Mouse (Mus musculus) liver, embryonic 15.5 days (tissue): Measurements from ENCODE around the gene Anxa4. TPM values are rescaled to one million over a fixed set of nuclear protein-coding genes. Genes with fewer than 3 reads are reported as not detected.
A peak's percentile ranks its signal among the peaks of the same experiment; 100 is the strongest.

Source experiments
- ATAC-seq: fragments of 200-750 bp; cut with Nextera tagmentation; 2 replicates; pipeline ENCODE4 v1.8.0; 2017; ENCODE audit warnings: moderate number of reproducible peaks, mild to moderate bottlenecking, moderate library complexity; ENCODE audit not compliant: insufficient read depth
- H3K27ac ChIP-seq: fragments of 300-500 bp; sonication (generic); replicated peaks from 2 replicates; pipeline ENCODE4 v1.5.1; 2015; ENCODE audit warnings: mild to moderate bottlenecking, inconsistent platforms
- H3K27me3 ChIP-seq: fragments of 300-500 bp; sonication (generic); 2 replicates; pipeline ENCODE4 v1.6.1; 2015; ENCODE audit warnings: mild to moderate bottlenecking, inconsistent platforms
- H3K36me3 ChIP-seq: fragments of 300-500 bp; sonication (generic); replicated peaks from 2 replicates; pipeline ENCODE4 v1.6.1; 2015; ENCODE audit warnings: moderate library complexity, mild to moderate bottlenecking, inconsistent platforms
- H3K4me1 ChIP-seq: fragments of 300-500 bp; sonication (generic); replicated peaks from 2 replicates; pipeline ENCODE4 v1.6.1; 2015; ENCODE audit warnings: inconsistent platforms
- H3K4me2 ChIP-seq: fragments of 300-500 bp; sonication (generic); 2 replicates; pipeline ENCODE4 v1.6.1; 2015; ENCODE audit warnings: moderate library complexity, mild to moderate bottlenecking, inconsistent platforms
- H3K4me3 ChIP-seq: fragments of 300-500 bp; sonication (generic); replicated peaks from 2 replicates; pipeline ENCODE4 v1.5.1; 2015; ENCODE audit warnings: mild to moderate bottlenecking, inconsistent platforms
- H3K9ac ChIP-seq: fragments of 300-500 bp; sonication (generic); 2 replicates; pipeline ENCODE4 v1.6.1; 2015; ENCODE audit warnings: moderate library complexity, mild to moderate bottlenecking, inconsistent platforms
- H3K9me3 ChIP-seq: fragments of 300-500 bp; sonication (generic); replicated peaks from 2 replicates; pipeline ENCODE4 v1.6.1; 2016; ENCODE audit warnings: inconsistent platforms
- WGBS: fragments of 180-500 bp; shearing (Covaris S2); methylation state at CpG from one replicate; pipeline ENCODE4 v1.1.7; 2015; ENCODE audit warnings: mixed read lengths; ENCODE audit not compliant: insufficient replicate concordance; 5-methylcytosine and 5-hydroxymethylcytosine counted together
- polyA plus RNA-seq: library from polyadenylated mRNA; unstranded; fragments of >200 nt; fragmentation: Nextera tagmentation; extraction: Ambion mirVana; gene quantifications from 2 replicates; pipeline ENCODE4 v1.2.1, GENCODE M21; 2015

Anxa4 gene
- polyA plus RNA-seq, 1 experiment from 2014 or later = 36.9 TPM

GRCm38 (mm10) chr6:86822285-86823050 is 29.1 kb upstream of the Anxa4 start:
- H3K4me1 ChIP-seq = 0 out of 2 replicates have a peak, but pooled peaks cover 12% of the 10 kb centered on the region
- ATAC-seq = no peak
- no peak overlapping the region for H3K9ac ChIP-seq
- H3K27me3 ChIP-seq = peaks cover 19% of the 10 kb centered on the region
- no peak overlapping the region for H3K27ac ChIP-seq
- 6% methylated on average over 19 of the region's 19 CpGs for WGBS
- H3K36me3 ChIP-seq = no peaks in the 10 kb centered on the region
- peak overlapping the region; percentile 15; the same call in 1 of the 2 replicates for H3K4me3 ChIP-seq
- peak overlapping the region; percentile 49 for H3K4me2 ChIP-seq
- H3K9me3 ChIP-seq = no peaks in the 10 kb centered on the region

- Histone ChIP-seq H3K27ac (no peak overlapping the region), H3K4me3 (no peak overlapping the region), H3K9ac (no peak overlapping the region), H3K27me3 (peaks cover 19% of the 10 kb centered on the region), H3K9me3 (no peaks in the 10 kb centered on the region), H3K4me1 (peaks cover 12% of the 10 kb centered on the region; the same call in 1 of the 2 replicates), H3K4me2 (no peak overlapping the region), H3K36me3 (no peaks in the 10 kb centered on the region)
- ATAC-seq = no peak
- WGBS = 40% methylated on average over 7 of the region's 7 CpGs
These were observed 27.3 kb upstream of the Anxa4 start for GRCm38 (mm10) chr6:86820690-86821089.

- Histone ChIP-seq H3K27me3 (peaks cover 19% of the 10 kb centered on the region), H3K9me3 (no peaks in the 10 kb centered on the region), H3K4me2 (no peak overlapping the region), H3K4me1 (peaks cover 12% of the 10 kb centered on the region; the same call in 1 of the 2 replicates), H3K4me3 (no peak overlapping the region), H3K36me3 (no peaks in the 10 kb centered on the region), H3K27ac (no peak overlapping the region), H3K9ac (no peak overlapping the region)
- no peak for ATAC-seq
- 64% methylated on average over 5 of the region's 5 CpGs for WGBS
These were observed 26.5 kb upstream of the Anxa4 start for GRCm38 (mm10) chr6:86819926-86820325.

- H3K36me3 ChIP-seq = no peaks in the 10 kb centered on the region
- H3K4me1 ChIP-seq = peaks cover 12% of the 10 kb centered on the region; the same call in 1 of the 2 replicates
- WGBS = 63% methylated on average over 4 of the region's 4 CpGs
- peaks cover 19% of the 10 kb centered on the region for H3K27me3 ChIP-seq
- ATAC-seq = no peak
- H3K4me3 ChIP-seq = no peak overlapping the region
- H3K4me2 ChIP-seq = no peak overlapping the region
- no peak overlapping the region for H3K27ac ChIP-seq
- H3K9ac ChIP-seq = no peak overlapping the region
- no peaks in the 10 kb centered on the region for H3K9me3 ChIP-seq
These were observed 25.5 kb upstream of the Anxa4 start for GRCm38 (mm10) chr6:86818914-86819313.

- H3K4me1 ChIP-seq = peaks cover 2% of the 10 kb centered on the region; the same call in 1 of the 2 replicates
- no peak overlapping the region for H3K9ac ChIP-seq
- H3K4me3 ChIP-seq = no peak overlapping the region
- H3K4me2 ChIP-seq = no peak overlapping the region
- no peaks in the 10 kb centered on the region for H3K9me3 ChIP-seq
- H3K27me3 ChIP-seq = no peaks in the 10 kb centered on the region
- no peaks in the 10 kb centered on the region for H3K36me3 ChIP-seq
- no peak overlapping the region for H3K27ac ChIP-seq
- no peak for ATAC-seq
- 15% methylated on average over 8 of the region's 8 CpGs for WGBS
These were observed 23.2 kb upstream of the Anxa4 start for GRCm38 (mm10) chr6:86816586-86816985.

GRCm38 (mm10) chr6:86815436-86815835 is 22.1 kb upstream of the Anxa4 start:
- H3K9me3 ChIP-seq = no peaks in the 10 kb centered on the region
- H3K27me3 ChIP-seq = no peaks in the 10 kb centered on the region
- no peak for ATAC-seq
- H3K36me3 ChIP-seq = no peaks in the 10 kb centered on the region
- no peak overlapping the region for H3K4me3 ChIP-seq
- no peak overlapping the region for H3K27ac ChIP-seq
- H3K4me1 ChIP-seq = peaks cover 2% of the 10 kb centered on the region; the same call in 1 of the 2 replicates
- WGBS = 40% methylated on average over 7 of the region's 7 CpGs
- H3K9ac ChIP-seq = no peak overlapping the region
- H3K4me2 ChIP-seq = no peak overlapping the region

- 64% methylated on average over 3 of the region's 3 CpGs for WGBS
- H3K27me3 ChIP-seq = no peaks in the 10 kb centered on the region; the same call in 1 of the 2 replicates
- H3K4me3 ChIP-seq = no peak overlapping the region
- H3K36me3 ChIP-seq = no peaks in the 10 kb centered on the region
- no peak overlapping the region for H3K4me2 ChIP-seq
- peaks cover 2% of the 10 kb centered on the region; the same call in 1 of the 2 replicates for H3K4me1 ChIP-seq
- H3K9ac ChIP-seq = no peak overlapping the region
- H3K9me3 ChIP-seq = no peaks in the 10 kb centered on the region
- ATAC-seq = no peak
- no peak overlapping the region for H3K27ac ChIP-seq
These were observed 21.5 kb upstream of the Anxa4 start for GRCm38 (mm10) chr6:86814926-86815325.

GRCm38 (mm10) chr6:86813341-86813740 is 20.0 kb upstream of the Anxa4 start:
- H3K27ac ChIP-seq = no peak overlapping the region
- ATAC-seq = no peak
- no peaks in the 10 kb centered on the region for H3K9me3 ChIP-seq
- no peak overlapping the region for H3K4me2 ChIP-seq
- H3K27me3 ChIP-seq = no peaks in the 10 kb centered on the region; the same call in 1 of the 2 replicates
- H3K36me3 ChIP-seq = no peaks in the 10 kb centered on the region
- no peak overlapping the region for H3K9ac ChIP-seq
- H3K4me3 ChIP-seq = no peak overlapping the region
- 15% methylated on average over 3 of the region's 3 CpGs for WGBS
- peaks cover 2% of the 10 kb centered on the region; the same call in 1 of the 2 replicates for H3K4me1 ChIP-seq

- no peak for ATAC-seq
- Histone ChIP-seq H3K4me2 (no peak overlapping the region), H3K4me3 (no peak overlapping the region), H3K9ac (no peak overlapping the region), H3K27ac (no peak overlapping the region), H3K36me3 (no peaks in the 10 kb centered on the region), H3K9me3 (no peaks in the 10 kb centered on the region), H3K4me1 (peaks cover 2% of the 10 kb centered on the region; the same call in 1 of the 2 replicates), H3K27me3 (no peaks in the 10 kb centered on the region; the same call in 1 of the 2 replicates)
- 31% methylated on average over 4 of the region's 4 CpGs for WGBS
These were observed 19.5 kb upstream of the Anxa4 start for GRCm38 (mm10) chr6:86812919-86813318.

GRCm38 (mm10) chr6:86806455-86807086 is 13.2 kb upstream of the Anxa4 start:
- Histone ChIP-seq H3K4me2 (no peak overlapping the region), H3K27me3 (no peaks in the 10 kb centered on the region; the same call in 1 of the 2 replicates), H3K9me3 (no peaks in the 10 kb centered on the region), H3K9ac (no peak overlapping the region), H3K4me3 (no peak overlapping the region), H3K4me1 (no peaks in the 10 kb centered on the region), H3K36me3 (no peaks in the 10 kb centered on the region), H3K27ac (no peak overlapping the region)
- under 1% methylated on average over 5 of the region's 5 CpGs for WGBS
- no peak for ATAC-seq

GRCm38 (mm10) chr6:86804646-86805045 is 11.3 kb upstream of the Anxa4 start:
- ATAC-seq = no peak
- H3K4me1 ChIP-seq = no peaks in the 10 kb centered on the region
- no peak overlapping the region for H3K4me3 ChIP-seq
- H3K4me2 ChIP-seq = no peak overlapping the region
- no peaks in the 10 kb centered on the region for H3K9me3 ChIP-seq
- H3K36me3 ChIP-seq = no peaks in the 10 kb centered on the region
- H3K27ac ChIP-seq = no peak overlapping the region
- no peak overlapping the region for H3K9ac ChIP-seq
- no peaks in the 10 kb centered on the region for H3K27me3 ChIP-seq
- WGBS = 58% methylated on average over 3 of the region's 3 CpGs
